Mouse (Mus musculus): ENCODE measurements around the gene Bscl2. TPM values are rescaled to one million over a fixed set of nuclear protein-coding genes. Genes with fewer than 3 reads are reported as not detected.

Bscl2 gene
- total RNA-seq, 2 experiments from 2014 or later, result 109 TPM

DNA sequence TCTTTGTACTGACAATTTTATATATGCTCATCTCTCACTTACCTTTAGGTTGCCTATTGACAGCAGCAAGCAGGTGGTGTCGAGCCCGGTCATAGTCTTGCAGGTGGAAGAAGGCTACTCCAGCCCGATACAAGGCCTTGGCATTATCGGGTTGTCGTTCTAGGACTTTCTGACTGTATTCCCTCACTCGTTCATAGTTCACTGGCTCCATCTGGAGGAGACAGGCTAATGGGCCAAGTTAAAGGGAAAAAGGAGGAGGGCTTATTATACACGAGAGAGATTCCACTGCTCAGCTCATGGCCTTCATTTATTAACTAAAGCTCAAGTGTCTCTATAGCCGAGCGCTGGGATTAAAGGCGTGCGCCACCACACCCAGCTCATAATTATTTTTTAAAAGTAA lies 21.5 kb upstream of the Bscl2 start:
- intact Hi-C loops (cut with DNase I), result loop anchor here (5.0 kb wide), 1 partner anchor 249 kb away; no protein-coding TSS in a partner anchor
- Histone ChIP-seq H3K4me3 (no peak overlapping the region), H3K27ac (no peak overlapping the region)
- peak; percentile 19 for TF ChIP-seq CTCF (IDR thresholded peaks at IDR 0.05)
- DNase-seq (ENCODE audit: extremely low spot score in 1 of 2, low spot score in 2 of 2), result no peak

DNA sequence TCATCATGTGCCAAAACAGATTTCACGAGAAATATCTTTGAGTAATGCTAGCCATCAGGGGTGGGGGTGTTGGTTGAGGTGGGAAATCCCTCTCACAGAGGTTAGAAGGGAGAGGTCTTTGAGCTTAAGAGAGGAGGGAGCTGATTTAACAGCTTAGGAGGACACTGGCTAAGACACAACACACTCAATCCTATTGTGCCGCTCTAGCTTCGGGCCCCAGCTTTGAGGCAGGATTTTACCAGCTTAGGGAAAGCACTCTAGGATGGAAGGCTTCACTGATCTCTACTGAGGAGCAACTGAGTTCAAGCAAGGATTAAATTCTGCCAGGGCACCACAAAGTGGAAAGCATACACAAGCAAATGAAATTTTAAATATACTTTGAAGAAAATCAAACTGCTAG lies 20.3 kb upstream of the Bscl2 start:
- intact Hi-C loops (cut with DNase I), result loop anchor here (5.0 kb wide), 1 partner anchor 250 kb away; no protein-coding TSS in a partner anchor
- Histone ChIP-seq H3K27ac (no peak overlapping the region), H3K4me3 (no peak overlapping the region)
- no peak for DNase-seq (ENCODE audit: extremely low spot score in 1 of 2, low spot score in 2 of 2)
- TF ChIP-seq CTCF (IDR thresholded peaks at IDR 0.05), result no peak

DNA sequence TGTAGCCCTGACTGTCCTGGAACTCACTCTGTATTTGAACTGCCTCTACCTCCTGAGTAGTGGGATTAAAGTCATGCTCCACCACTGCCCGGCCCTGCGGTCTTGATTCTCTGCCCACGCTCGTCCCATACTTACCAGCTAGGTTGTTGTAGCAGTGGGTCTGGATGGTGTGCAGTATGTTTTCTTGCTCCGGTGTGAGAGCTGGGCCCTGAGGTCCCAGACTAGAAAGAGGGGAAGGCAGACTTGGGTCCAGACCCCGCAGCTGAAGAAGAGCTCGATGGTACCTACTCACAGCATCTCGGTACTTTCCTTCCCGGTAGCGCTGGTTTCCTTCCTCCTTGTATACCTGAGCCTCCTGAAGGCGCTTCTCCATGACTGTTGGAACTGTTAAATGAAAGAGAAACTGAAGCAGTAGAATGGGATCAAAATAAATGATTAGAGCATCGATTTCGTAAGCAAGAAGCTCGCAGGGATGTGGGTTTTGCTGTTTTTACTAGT lies 18.9 kb upstream of the Bscl2 start:
- intact Hi-C loops (cut with DNase I), result loop anchor here (2.0 to 5.0 kb wide), 2 partner anchors 44 to 251 kb away; partner anchors contain the start of gene Tmem179b
- DNase-seq (ENCODE audit: extremely low spot score in 1 of 2, low spot score in 2 of 2), result no peak
- Histone ChIP-seq H3K27ac (peak overlapping the region; percentile 84), H3K4me3 (peak overlapping the region; percentile 71)
- no peak for TF ChIP-seq CTCF (IDR thresholded peaks at IDR 0.05)

DNA sequence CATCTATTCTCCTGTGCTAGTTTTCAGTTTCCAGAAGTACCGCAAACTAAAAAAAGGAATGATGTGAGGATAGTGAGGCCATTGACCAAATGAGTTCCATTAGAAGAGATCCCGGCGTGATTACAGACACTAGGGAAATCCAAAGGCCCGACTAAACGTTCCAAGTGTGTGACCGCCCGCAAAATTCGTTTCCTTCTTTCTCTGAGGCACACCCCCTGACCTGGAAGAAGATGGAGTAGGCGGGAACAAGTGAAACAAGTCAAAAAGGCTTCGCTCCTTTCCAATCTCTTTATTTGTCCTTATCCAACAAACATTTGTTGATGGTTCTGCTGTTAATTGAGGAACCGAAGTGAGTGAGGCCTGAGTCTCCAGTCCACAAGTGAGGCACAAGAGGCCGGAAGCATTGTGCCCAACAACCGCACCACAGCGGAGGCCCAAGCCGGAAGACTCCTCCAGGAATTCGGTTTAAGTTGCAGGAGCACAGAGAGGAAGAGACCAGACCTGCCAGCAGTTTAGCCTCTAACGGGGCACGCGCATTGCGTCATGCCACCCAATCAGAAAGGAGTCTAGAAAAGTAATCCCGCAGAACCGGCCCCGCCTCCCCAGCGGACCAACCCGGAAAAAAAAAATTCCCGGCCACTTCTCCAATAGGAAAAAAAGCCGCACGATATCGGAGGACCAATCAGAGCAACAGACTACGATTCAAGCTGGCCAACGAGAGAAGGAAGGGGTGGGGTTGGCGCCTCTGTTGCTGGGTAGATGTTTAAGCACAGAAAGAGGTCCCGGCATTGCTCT lies 18.3 kb upstream of the Bscl2 start, which contains the start of gene Ttc9c:
Gene Ttc9c (minus strand): TSS at position 533 of the 795 bp plus-strand sequence.
- intact Hi-C loops (cut with DNase I), result loop anchor here (1.0 to 5.0 kb wide), 5 partner anchors 17 to 252 kb away; partner anchors contain the start of genes Polr2g, Tmem179b, Ubxn1 and Zbtb3
- H3K27ac ChIP-seq, result peak within 1 kb of the TSS; percentile 98
- no peak for TF ChIP-seq CTCF (IDR thresholded peaks at IDR 0.05)
- peak within 1 kb of the TSS; percentile 71 for H3K4me3 ChIP-seq
- DNase-seq (ENCODE audit: extremely low spot score in 1 of 2, low spot score in 2 of 2), result peak; percentile 92 to 97

DNA sequence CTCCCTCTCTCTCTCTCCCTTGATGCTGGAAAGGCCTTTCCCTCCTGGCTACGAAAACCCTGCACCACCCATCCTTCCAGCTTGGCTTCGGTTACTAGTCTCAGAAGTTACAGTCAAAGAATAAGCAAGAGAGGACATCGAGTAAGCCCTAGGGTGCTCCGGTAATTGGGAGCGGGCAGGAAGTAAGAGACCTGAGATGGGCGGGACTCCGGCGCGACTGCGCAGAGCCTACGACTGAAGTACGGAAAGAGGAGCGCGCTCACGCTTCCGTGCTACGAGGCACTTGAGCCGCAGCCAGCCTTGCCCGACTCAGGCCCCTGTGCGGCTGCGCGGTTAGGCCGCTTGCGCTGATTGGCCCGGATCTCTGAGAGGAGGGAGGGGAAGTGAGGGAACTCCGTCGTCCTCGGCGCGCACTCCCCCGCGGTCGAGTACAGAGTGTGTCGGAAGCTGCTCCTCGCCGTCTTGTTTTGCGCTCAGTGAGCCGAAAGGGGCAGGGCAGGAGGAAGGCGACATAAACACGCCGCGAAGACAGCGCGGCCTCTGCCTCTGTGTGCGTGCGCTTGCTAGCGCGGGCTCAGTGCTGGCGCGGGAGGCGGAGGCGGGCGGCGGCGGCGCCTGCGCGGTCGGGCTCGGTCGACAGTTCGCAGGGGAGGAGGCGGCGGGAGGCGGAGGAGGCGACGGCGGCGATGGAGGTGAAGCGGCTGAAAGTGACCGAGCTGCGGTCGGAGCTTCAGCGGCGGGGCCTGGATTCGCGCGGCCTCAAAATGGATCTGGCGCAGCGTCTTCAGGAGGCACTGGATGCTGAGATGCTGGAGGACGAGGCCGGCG lies 17.5 kb upstream of the Bscl2 start, which contains the start of gene Hnrnpul2:
Gene Hnrnpul2 (plus strand): TSS at position 415 of the 828 bp plus-strand sequence.
- H3K4me3 ChIP-seq, result peak within 1 kb of the TSS; percentile 71
- DNase-seq (ENCODE audit: extremely low spot score in 1 of 2, low spot score in 2 of 2), result peak; percentile 98
- intact Hi-C loops (cut with DNase I), result loop anchor here (1.0 to 5.0 kb wide), 6 partner anchors 17 to 253 kb away; partner anchors contain the start of genes Bscl2, Polr2g, Tmem179b and Ubxn1
- peak within 1 kb of the TSS; percentile 98 for H3K27ac ChIP-seq
- no peak for TF ChIP-seq CTCF (IDR thresholded peaks at IDR 0.05)

DNA sequence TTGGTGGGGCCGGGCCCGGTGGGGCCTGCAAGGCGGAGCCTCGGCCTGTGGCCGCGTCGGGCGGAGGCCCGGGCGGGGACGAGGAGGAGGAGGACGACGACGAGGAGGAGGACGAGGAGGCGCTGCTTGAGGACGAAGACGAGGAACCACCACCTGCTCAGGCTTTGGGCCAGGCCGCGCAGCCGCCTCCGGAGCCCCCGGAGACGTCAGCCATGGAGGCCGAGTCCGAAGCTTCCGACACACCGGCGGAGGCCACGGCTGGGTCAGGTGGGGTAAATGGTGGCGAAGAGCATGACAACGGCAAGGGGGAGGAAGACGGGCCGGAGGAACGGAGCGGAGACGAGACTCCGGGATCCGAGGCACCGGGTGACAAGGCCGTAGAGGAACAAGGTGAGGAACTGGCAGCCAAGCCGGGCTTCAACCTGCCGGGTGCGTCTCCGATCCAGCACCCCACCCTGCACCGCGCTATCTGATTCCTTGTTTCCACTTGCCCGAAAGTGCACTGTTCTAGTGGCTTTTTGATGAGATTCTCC lies 16.8 kb upstream of the Bscl2 start:
- Histone ChIP-seq H3K4me3 (peak overlapping the region; percentile 71), H3K27ac (peak overlapping the region; percentile 98)
- no peak for TF ChIP-seq CTCF (IDR thresholded peaks at IDR 0.05)
- intact Hi-C loops (cut with DNase I), result loop anchor here (2.0 kb wide), 1 partner anchor 16 kb away; the partner anchor contains the start of gene Bscl2
- no peak for DNase-seq (ENCODE audit: extremely low spot score in 1 of 2, low spot score in 2 of 2)

DNA sequence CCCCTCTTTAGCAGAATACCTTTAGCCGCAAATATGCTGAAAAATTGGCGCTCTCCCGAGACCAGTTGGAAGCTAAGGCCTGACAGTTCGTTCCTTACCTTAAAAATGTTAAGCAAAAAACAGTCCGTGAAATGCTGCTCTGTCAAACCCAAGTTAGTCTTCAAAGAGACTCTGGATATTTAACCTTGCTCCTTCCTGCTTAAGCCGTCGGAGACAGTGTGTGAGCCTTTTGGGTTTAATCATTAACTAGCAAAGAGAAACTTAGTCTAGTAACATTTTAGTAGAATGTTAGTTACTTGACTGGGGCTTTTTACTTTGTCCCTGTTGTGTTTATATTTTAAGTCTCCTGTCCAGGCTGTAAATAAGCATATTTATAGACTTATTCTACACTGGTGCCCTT lies 16.1 kb upstream of the Bscl2 start:
- DNase-seq (ENCODE audit: extremely low spot score in 1 of 2, low spot score in 2 of 2), result no peak
- no peak for TF ChIP-seq CTCF (IDR thresholded peaks at IDR 0.05)
- Histone ChIP-seq H3K27ac (peak overlapping the region; percentile 11), H3K4me3 (peak overlapping the region; percentile 71)
- intact Hi-C loops (cut with DNase I), result loop anchor here (1.0 to 2.0 kb wide), 2 partner anchors 11 to 16 kb away; partner anchors contain the start of gene Bscl2

DNA sequence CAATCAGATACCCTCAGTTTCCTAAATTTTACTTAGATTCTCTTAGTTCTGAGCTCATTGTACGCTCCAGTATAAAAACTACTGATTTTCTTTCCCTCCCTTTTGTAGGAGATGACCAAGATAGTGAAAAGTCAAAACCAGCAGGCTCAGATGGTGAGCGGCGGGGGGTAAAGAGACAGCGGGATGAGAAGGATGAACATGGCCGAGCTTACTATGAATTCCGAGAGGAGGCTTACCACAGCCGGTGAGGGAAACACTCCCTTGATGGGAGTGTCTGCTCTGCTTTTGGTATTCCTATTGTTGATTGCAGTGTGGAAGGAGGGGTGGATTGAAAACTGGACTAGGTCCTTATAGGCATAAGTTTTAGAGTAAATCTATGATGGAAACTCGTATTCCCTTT lies 14.6 kb upstream of the Bscl2 start:
- no peak for TF ChIP-seq CTCF (IDR thresholded peaks at IDR 0.05)
- no peak for DNase-seq (ENCODE audit: extremely low spot score in 1 of 2, low spot score in 2 of 2)
- H3K4me3 ChIP-seq, result peak overlapping the region; percentile 71
- H3K27ac ChIP-seq, result no peak overlapping the region
- intact Hi-C loops (cut with DNase I), result no loop called here

DNA sequence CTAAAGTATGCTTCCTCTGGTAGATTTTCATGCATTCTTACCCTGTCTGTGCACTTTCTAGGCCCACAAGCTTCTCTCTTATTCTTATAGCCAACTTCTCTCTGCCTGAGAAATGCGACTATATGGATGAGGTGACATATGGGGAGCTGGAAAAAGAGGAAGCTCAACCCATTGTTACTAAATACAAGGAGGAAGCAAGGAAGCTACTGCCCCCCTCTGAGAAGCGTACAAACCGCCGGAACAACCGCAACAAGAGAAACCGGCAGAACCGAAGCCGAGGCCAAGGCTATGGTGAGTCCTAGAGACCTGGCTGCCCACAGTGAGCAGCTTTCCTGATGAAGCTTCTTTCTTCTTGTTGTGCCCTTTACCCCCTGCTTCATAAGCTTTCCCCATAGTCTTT lies 7.6 kb upstream of the Bscl2 start, which contains the start of gene AC129217.1:
Gene AC129217.1 (plus strand): TSS at position 114 of the 400 bp plus-strand sequence.
- intact Hi-C loops (cut with DNase I), result no loop called here
- no peak for DNase-seq (ENCODE audit: extremely low spot score in 1 of 2, low spot score in 2 of 2)
- H3K27ac ChIP-seq, result 0 out of 2 replicates have a peak within 1 kb of the TSS, but pooled peaks have one; percentile 1
- TF ChIP-seq CTCF (IDR thresholded peaks at IDR 0.05), result no peak
- H3K4me3 ChIP-seq, result no peak within 1 kb of the TSS

DNA sequence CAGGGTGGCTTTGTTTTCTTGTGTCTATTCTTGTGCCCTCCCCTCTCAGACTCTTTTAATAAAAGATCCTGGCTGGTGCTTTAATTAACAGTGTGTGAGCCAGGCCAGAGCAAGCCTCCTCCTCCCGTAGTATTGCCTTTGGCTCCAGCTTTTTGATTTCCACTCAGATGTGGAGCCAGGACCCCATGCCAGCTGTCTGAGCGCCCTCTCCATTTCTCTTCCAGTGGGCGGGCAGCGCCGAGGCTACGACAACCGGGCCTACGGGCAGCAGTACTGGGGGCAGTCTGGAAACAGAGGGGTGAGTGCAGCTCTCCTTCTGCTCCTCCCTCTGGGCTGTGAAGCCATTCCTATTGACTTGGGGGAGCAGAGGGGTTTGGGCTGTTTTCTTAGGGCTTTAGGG lies 6.6 kb upstream of the Bscl2 start:
- Histone ChIP-seq H3K27ac (no peak overlapping the region), H3K4me3 (no peak overlapping the region)
- TF ChIP-seq CTCF (IDR thresholded peaks at IDR 0.05), result no peak
- DNase-seq (ENCODE audit: extremely low spot score in 1 of 2, low spot score in 2 of 2), result no peak
- intact Hi-C loops (cut with DNase I), result no loop called here

DNA sequence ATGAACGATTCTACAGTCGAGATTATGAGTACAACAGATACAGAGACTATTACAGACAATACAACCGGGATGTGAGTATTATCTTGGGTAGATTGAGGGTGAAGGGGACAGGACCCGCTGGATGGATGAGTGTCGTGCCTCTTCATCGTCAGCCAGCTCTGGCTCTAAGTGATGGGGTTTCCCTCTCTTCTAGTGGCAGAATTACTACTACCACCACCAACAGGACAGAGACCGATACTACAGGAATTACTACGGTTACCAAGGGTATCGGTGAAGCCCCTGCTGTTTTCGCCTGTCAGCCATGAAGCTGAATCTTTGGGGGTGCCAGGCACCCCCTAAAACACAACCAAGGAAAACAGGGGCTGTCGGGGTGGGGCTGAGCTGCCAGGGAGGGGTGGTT lies 6.0 kb upstream of the Bscl2 start:
- H3K4me3 ChIP-seq, result no peak overlapping the region
- no peak for DNase-seq (ENCODE audit: extremely low spot score in 1 of 2, low spot score in 2 of 2)
- H3K27ac ChIP-seq, result no peak overlapping the region
- peak; percentile 5; the same call in 1 of the 2 replicates for TF ChIP-seq CTCF (IDR thresholded peaks at IDR 0.05)
- intact Hi-C loops (cut with DNase I), result no loop called here
